Mouse (Mus musculus) limb, embryonic 14.5 days (tissue): Measurements from ENCODE around the gene Gm21719. TPM values are rescaled to one million over a fixed set of nuclear protein-coding genes. Genes with fewer than 3 reads are reported as not detected.
"Not testable (repeated sequence)": the region's sequence is repeated elsewhere in the genome, so short reads cannot be mapped to it uniquely, and the experiment has no call there.

Experiments
- ATAC-seq: fragments of 200-750 bp; cut with Nextera tagmentation; 2 replicates; pipeline ENCODE4 v1.8.0; 2017; ENCODE audit warnings: low read depth, moderate number of reproducible peaks, moderate TSS enrichment; ENCODE audit not compliant: low FRiP score
- DNase-seq: peaks from one replicate; pipeline ENCODE4 v3.0.0-alpha.2; 2015; ENCODE audit warnings: low spot score
- H3K27ac ChIP-seq: fragments of 300-500 bp; sonication (generic); replicated peaks from 2 replicates; pipeline ENCODE4 v1.5.1; 2014; ENCODE audit warnings: low read depth, mild to moderate bottlenecking, low read length, moderate library complexity, mixed read lengths
- H3K27me3 ChIP-seq: fragments of 300-500 bp; sonication (generic); 2 replicates; pipeline ENCODE4 v1.6.1; 2014; ENCODE audit warnings: low read length, mixed read lengths; ENCODE audit not compliant: control insufficient read depth, insufficient read depth
- H3K36me3 ChIP-seq: fragments of 300-500 bp; sonication (generic); 2 replicates; pipeline ENCODE4 v1.6.1; 2014; ENCODE audit warnings: mild to moderate bottlenecking, low read length, moderate library complexity, mixed read lengths; ENCODE audit not compliant: control insufficient read depth, insufficient read depth
- H3K4me1 ChIP-seq: fragments of 300-500 bp; sonication (generic); 2 replicates; pipeline ENCODE4 v1.6.1; 2014; ENCODE audit warnings: antibody characterized with exemption, low read length, mixed read lengths; ENCODE audit not compliant: control insufficient read depth, insufficient read depth
- H3K4me2 ChIP-seq: fragments of 300-500 bp; sonication (generic); replicated peaks from 2 replicates; pipeline ENCODE4 v1.6.1; 2014; ENCODE audit warnings: low read depth, mild to moderate bottlenecking, low read length, moderate library complexity; ENCODE audit not compliant: severe bottlenecking
- H3K4me3 ChIP-seq: fragments of 300-500 bp; sonication (generic); replicated peaks from 2 replicates; pipeline ENCODE4 v1.5.1; 2014; ENCODE audit warnings: low read length
- H3K9ac ChIP-seq: fragments of 300-500 bp; sonication (generic); 2 replicates; pipeline ENCODE4 v1.6.1; 2014; ENCODE audit warnings: mild to moderate bottlenecking, low read depth, low read length, moderate library complexity; ENCODE audit not compliant: severe bottlenecking
- H3K9me3 ChIP-seq: fragments of 300-500 bp; sonication (generic); 2 replicates; pipeline ENCODE4 v1.6.1; 2016; ENCODE audit warnings: low read length; ENCODE audit not compliant: control insufficient read depth
- WGBS: fragments of 180-500 bp; shearing (Covaris S2); extraction: QIAGEN DNeasy Blood & Tissue Kit; methylation state at CpG from one replicate; pipeline ENCODE4 v1.1.7; 2014; 5-methylcytosine and 5-hydroxymethylcytosine counted together
- polyA plus RNA-seq, 2 experiments: library from polyadenylated mRNA; depleted of rRNA in 1 of 2; stranded (reverse) in 1 of 2; unstranded in 1 of 2; fragments of >200 nt; fragmentation: Nextera tagmentation in 1 of 2; extraction: Ambion mirVana in 1 of 2; gene quantifications; 2 replicates each; pipeline versions ENCODE4 v1.2.1 to v1.2.3; 2012 to 2014

Gene Gm21719
- polyA plus RNA-seq (2012; rRNA removed) (not detected in 2 replicates), polyA plus RNA-seq (2014; fragmentation: Nextera tagmentation; extraction: Ambion mirVana) (not detected in 2 replicates)

DNA sequence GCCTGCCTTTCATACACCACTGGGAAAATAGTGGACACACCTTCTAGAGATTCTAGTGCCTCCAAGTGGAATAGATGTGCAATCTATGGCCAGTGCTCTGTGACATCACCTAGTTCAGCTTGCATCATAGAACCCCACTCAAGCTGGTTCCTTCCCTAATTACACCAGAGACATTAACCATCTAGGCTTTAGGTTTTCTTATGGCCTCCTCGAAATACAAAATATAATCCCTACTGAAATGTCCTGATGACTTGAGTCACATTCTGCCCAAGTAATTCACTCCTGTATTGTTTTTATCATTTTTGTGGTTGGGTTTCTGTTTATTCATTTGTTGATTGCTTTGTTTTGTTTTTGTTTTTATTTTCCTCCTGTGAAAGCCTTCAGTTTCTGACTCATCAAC, at the start of gene Gm21719:
TSS of gene Gm21719 (minus strand) at position 101 of the 400 bp plus-strand sequence.
- not testable (repeated sequence) for DNase-seq, H3K4me3 ChIP-seq, H3K4me2 ChIP-seq, H3K36me3 ChIP-seq, H3K27me3 ChIP-seq, H3K9ac ChIP-seq, H3K9me3 ChIP-seq, ATAC-seq, H3K27ac ChIP-seq, H3K4me1 ChIP-seq
- 43% methylated on average over 1 of the region's 1 CpGs for WGBS

Other genes starting within 250 kb of the Gm21719 start
- not detected in 2 replicates for gene Gm28919, start 99.3 kb downstream of the Gm21719 start, polyA plus RNA-seq (2012; rRNA removed)
- gene Gm28919, start 99.3 kb downstream of the Gm21719 start, polyA plus RNA-seq (2014; fragmentation: Nextera tagmentation; extraction: Ambion mirVana): not detected in 2 replicates
- not detected in 2 replicates for gene Gm20830, start 235.4 kb upstream of the Gm21719 start, polyA plus RNA-seq (2012; rRNA removed)
- not detected in 2 replicates for gene Gm20830, start 235.4 kb upstream of the Gm21719 start, polyA plus RNA-seq (2014; fragmentation: Nextera tagmentation; extraction: Ambion mirVana)